ENCODE assay signal across 10 mouse cellular contexts in the genomic region with DNA sequence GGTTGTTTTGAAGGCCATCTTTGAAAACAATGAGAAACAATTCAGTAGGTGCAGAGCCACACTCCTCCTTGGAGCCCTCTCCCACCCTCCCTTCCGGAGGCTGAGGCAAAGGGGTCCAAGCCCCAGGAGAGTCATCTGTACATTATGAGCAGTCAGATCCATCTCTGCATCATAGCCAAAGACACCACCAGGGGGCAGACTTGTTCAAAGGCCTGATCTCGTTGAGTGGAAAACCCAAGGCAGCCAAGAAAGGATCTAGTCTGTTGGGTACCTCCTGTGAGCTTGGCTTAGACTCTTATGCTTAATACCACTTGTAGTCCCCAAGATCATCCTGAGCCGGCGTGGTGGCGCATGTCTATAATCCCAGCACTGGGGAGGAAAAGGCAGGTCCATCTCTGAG. TPM values are rescaled to one million over a fixed set of nuclear protein-coding genes. Genes with fewer than 3 reads are reported as not detected.
DNase-seq lines count a peak whose midpoint lies in the region; ATAC-seq and TF ChIP-seq lines count a peak whose summit lies in the region.
"Had no signal": no experiment of that assay in that cellular context is flagged by ENCODE, and none has a peak within 500 bp of the region (broad histone marks: within the 10 kb centered on the region; RNA-seq: fewer than 3 reads in every experiment).

No protein-coding gene starts in this region.

- H3K27me3 ChIP-seq in kidney, embryonic 15.5 days = no peaks in the 10 kb centered on the region
- no peaks in the 10 kb centered on the region for H3K27me3 ChIP-seq in liver, embryonic 14.5 days (ENCODE audit: control insufficient read depth, insufficient read depth, low read length)
- H3K27me3 ChIP-seq: embryonic facial prominence, embryonic 13.5 days; limb, embryonic 15.5 days had no signal

- no peak overlapping the region for H3K4me2 ChIP-seq in kidney, embryonic 15.5 days
- no peak overlapping the region for H3K4me2 ChIP-seq in liver, embryonic 14.5 days (ENCODE audit: low read depth)
- H3K4me2 ChIP-seq: embryonic facial prominence, embryonic 13.5 days; limb, embryonic 15.5 days had no signal

- H3K9me3 ChIP-seq in kidney, embryonic 15.5 days (replicated peaks) = peaks cover 16% of the 10 kb centered on the region
- H3K9me3 ChIP-seq in liver, embryonic 14.5 days (ENCODE audit: control insufficient read depth, low read length) = no peaks in the 10 kb centered on the region

- peak; percentile 90 for TF ChIP-seq CTCF in liver, embryonic 14.5 days (IDR thresholded peaks at IDR 0.05; ENCODE audit: low read depth)

- no peak overlapping the region for H3K9ac ChIP-seq in kidney, embryonic 15.5 days
- no peak overlapping the region for H3K9ac ChIP-seq in liver, embryonic 14.5 days (replicated peaks)
- H3K9ac ChIP-seq: embryonic facial prominence, embryonic 13.5 days; limb, embryonic 15.5 days had no signal

- no peak overlapping the region for H3K27ac ChIP-seq in kidney, embryonic 15.5 days
- H3K27ac ChIP-seq in liver, embryonic 14.5 days = no peak overlapping the region
- H3K27ac ChIP-seq: embryonic facial prominence, embryonic 13.5 days; limb, embryonic 15.5 days had no signal

- ATAC-seq in kidney, embryonic 15.5 days (replicated peaks; ENCODE audit: low FRiP score) = no peak
- ATAC-seq in liver, embryonic 14.5 days (ENCODE audit: insufficient read depth) = 0 out of 2 replicates have a peak, but pooled peaks have one; percentile 13

- H3K4me1 ChIP-seq in kidney, embryonic 15.5 days = peaks cover 2% of the 10 kb centered on the region
- H3K4me1 ChIP-seq in liver, embryonic 14.5 days (replicated peaks; ENCODE audit: control insufficient read depth in 2 of 2, insufficient read depth in 2 of 2, low read length in 1 of 2) = no peaks in the 10 kb centered on the region; a peak in 2 of 4 replicates
- H3K4me1 ChIP-seq: limb, embryonic 15.5 days had no signal

- TF ChIP-seq EP300 in liver, embryonic 14.5 days (IDR thresholded peaks at IDR 0.05; ENCODE audit: low read depth) = no peak

- no peak overlapping the region for H3K4me3 ChIP-seq in kidney, embryonic 15.5 days (replicated peaks)
- no peak overlapping the region for H3K4me3 ChIP-seq in liver, embryonic 14.5 days (ENCODE audit: insufficient read depth in 1 of 2, low read depth in 2 of 2, low read length in 2 of 2)
- H3K4me3 ChIP-seq: embryonic facial prominence, embryonic 13.5 days; limb, embryonic 15.5 days had no signal

- H3K36me3 ChIP-seq in kidney, embryonic 15.5 days = no peaks in the 10 kb centered on the region
- no peaks in the 10 kb centered on the region for H3K36me3 ChIP-seq in liver, embryonic 14.5 days (replicated peaks; ENCODE audit: control insufficient read depth, insufficient read depth, low read depth)
- H3K36me3 ChIP-seq: embryonic facial prominence, embryonic 13.5 days; limb, embryonic 15.5 days had no signal

- peak; percentile 59 for DNase-seq in kidney, adult 18-20 months
- DNase-seq in T-cell, adult 2 months (ENCODE audit: low spot score) = peak; percentile 61
- peak; percentile 50 for DNase-seq in cerebellum, adult 9-10 months
- DNase-seq in kidney, postnatal 10 days = peak; percentile 49
- DNase-seq in liver, embryonic 14.5 days (ENCODE audit: low read depth in 3 of 3, low spot score in 3 of 3) = peak in 2 of 3 experiments; percentile 42 to 65
- DNase-seq in right cerebral cortex, postnatal 25 days = peak; percentile 28
- no peak for DNase-seq in urinary bladder, postnatal 10 days (ENCODE audit: low spot score)

- WGBS in kidney, embryonic 15.5 days = 69% methylated on average over 5 of the region's 5 CpGs
- WGBS in liver, embryonic 14.5 days (ENCODE audit: insufficient replicate concordance) = 52% methylated on average over 5 of the region's 5 CpGs

RNA-seq across cellular contexts. Expression of gene Padi3, which starts 11.5 kb away (rescaled TPM):
- polyA plus RNA-seq in kidney, embryonic 15.5 days (2015; fragmentation: Nextera tagmentation; extraction: Ambion mirVana) = 0.05 and 0.08 TPM in 2 replicates
- 0.11 and 0.17 TPM in 2 replicates for polyA plus RNA-seq in liver, embryonic 14.5 days (2012; rRNA removed)
- 0.13 and 0.25 TPM in 2 replicates for polyA plus RNA-seq in liver, embryonic 14.5 days (2014; fragmentation: Nextera tagmentation; extraction: Ambion mirVana)

RNA-seq across cellular contexts. Expression of gene Padi1, which starts 23.6 kb away (rescaled TPM):
- 0.21 and 0.26 TPM in 2 replicates for polyA plus RNA-seq in kidney, embryonic 15.5 days (2015; fragmentation: Nextera tagmentation; extraction: Ambion mirVana)
- polyA plus RNA-seq in liver, embryonic 14.5 days (2012; rRNA removed) = 0.01 and 0.02 TPM in 2 replicates
- polyA plus RNA-seq in liver, embryonic 14.5 days (2014; fragmentation: Nextera tagmentation; extraction: Ambion mirVana) = 0.06 TPM in 1 of 2 replicates, not detected in the other

RNA-seq across cellular contexts. Expression of gene Padi4, which starts 48.0 kb away (rescaled TPM):
- 1.1 and 1.4 TPM in 2 replicates for polyA plus RNA-seq in kidney, embryonic 15.5 days (2015; fragmentation: Nextera tagmentation; extraction: Ambion mirVana)
- 0.37 and 0.58 TPM in 2 replicates for polyA plus RNA-seq in liver, embryonic 14.5 days (2012; rRNA removed)
- 0.34 and 0.52 TPM in 2 replicates for polyA plus RNA-seq in liver, embryonic 14.5 days (2014; fragmentation: Nextera tagmentation; extraction: Ambion mirVana)
- polyA plus RNA-seq: embryonic facial prominence, embryonic 13.5 days had no signal
